Mouse (Mus musculus): Measurements from ENCODE around the gene Sipa1l3. TPM values are rescaled to one million over a fixed set of nuclear protein-coding genes. Genes with fewer than 3 reads are reported as not detected.

Sipa1l3 gene
- polyA plus RNA-seq, 1 experiment from 2014 or later = 26.6 TPM

DNA sequence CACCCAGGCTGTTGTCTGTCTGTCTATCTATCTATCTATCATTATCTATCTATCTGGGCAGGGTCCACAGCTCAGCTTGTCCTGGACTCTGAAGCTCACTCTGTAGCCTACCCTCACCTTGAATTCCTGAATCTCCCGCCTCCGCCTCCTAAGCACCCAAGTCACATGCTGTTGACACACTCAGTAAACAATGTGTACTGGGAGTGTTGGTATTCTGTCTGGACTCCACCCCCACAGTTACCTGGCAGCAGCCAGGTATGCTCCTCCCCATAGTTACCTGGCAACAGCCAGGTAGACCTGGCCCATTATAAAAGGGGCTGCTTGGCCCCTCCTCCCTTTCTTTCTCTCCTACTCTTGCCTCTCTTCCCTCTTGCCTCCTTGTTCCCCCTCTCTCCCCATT is 230.4 kb downstream of the Sipa1l3 start:
- WGBS = 66% methylated on average over 2 of the region's 2 CpGs
- H3K36me3 ChIP-seq = no peaks in the 10 kb centered on the region
- peak; percentile 20; the same call in 1 of the 2 replicates for ATAC-seq
- H3K4me2 ChIP-seq (replicated peaks) = no peak overlapping the region
- H3K4me1 ChIP-seq (replicated peaks) = peaks cover 30% of the 10 kb centered on the region
- H3K9ac ChIP-seq = no peak overlapping the region
- 0 out of 2 replicates have a peak overlapping the region, but pooled peaks have one; percentile 36 for H3K27ac ChIP-seq
- no peak overlapping the region for H3K4me3 ChIP-seq (replicated peaks)
- no peaks in the 10 kb centered on the region for H3K27me3 ChIP-seq (replicated peaks)
- H3K9me3 ChIP-seq = no peaks in the 10 kb centered on the region

DNA sequence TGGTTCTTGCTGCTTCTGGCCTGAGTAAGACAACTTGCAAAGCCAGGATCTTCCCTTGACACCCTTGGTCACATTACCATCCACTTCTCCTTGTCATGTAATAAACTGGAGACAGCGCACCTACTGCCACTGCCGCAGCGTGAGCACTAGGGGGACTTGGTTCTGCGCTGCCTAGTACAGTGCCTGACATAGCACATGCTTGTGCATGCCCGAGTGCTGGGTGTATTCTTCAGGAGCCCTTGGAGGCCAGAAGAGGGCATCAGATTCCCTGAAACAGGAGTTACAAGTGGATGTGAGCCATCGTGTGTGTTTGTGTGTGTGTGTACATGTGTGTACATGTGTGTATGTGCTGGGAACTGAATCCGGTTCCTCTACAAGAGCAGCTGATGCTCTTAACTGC is 231.0 kb downstream of the Sipa1l3 start:
- no peak for ATAC-seq
- no peaks in the 10 kb centered on the region for H3K36me3 ChIP-seq
- H3K4me1 ChIP-seq (replicated peaks) = peaks cover 24% of the 10 kb centered on the region
- no peaks in the 10 kb centered on the region for H3K27me3 ChIP-seq (replicated peaks)
- no peaks in the 10 kb centered on the region for H3K9me3 ChIP-seq
- WGBS = 85% methylated on average over 7 of the region's 7 CpGs
- H3K4me3 ChIP-seq (replicated peaks) = no peak overlapping the region
- no peak overlapping the region for H3K27ac ChIP-seq
- no peak overlapping the region for H3K9ac ChIP-seq
- no peak overlapping the region for H3K4me2 ChIP-seq (replicated peaks)

DNA sequence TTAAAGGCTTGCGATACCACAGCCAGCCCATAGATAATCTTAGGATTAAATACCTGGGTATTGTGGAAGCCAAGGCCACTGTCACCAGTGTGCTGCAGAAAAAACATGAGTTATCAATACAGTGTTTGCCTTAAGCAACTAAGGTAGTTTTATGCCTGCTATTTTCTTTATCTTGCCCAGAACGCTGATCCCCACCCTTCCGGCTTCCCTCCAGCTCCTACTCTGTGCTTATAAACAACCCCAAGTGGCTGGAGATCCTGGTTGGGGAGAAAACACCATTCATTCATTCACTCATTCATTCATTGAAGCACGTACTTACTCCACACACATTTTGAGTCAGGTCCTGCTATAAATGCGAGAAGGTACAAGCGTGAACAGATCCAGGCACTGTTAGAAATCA is 233.9 kb downstream of the Sipa1l3 start:
- Histone ChIP-seq H3K4me2 (replicated peaks) (no peak overlapping the region), H3K4me3 (replicated peaks) (no peak overlapping the region), H3K4me1 (replicated peaks) (peaks cover 14% of the 10 kb centered on the region; the same call in 1 of the 2 replicates), H3K36me3 (no peaks in the 10 kb centered on the region), H3K9me3 (no peaks in the 10 kb centered on the region), H3K27me3 (replicated peaks) (peaks cover 5% of the 10 kb centered on the region), H3K27ac (no peak overlapping the region), H3K9ac (no peak overlapping the region)
- whole genome bisulfite sequencing = 72% methylated on average over 6 of the region's 6 CpGs
- ATAC-seq = no peak

DNA sequence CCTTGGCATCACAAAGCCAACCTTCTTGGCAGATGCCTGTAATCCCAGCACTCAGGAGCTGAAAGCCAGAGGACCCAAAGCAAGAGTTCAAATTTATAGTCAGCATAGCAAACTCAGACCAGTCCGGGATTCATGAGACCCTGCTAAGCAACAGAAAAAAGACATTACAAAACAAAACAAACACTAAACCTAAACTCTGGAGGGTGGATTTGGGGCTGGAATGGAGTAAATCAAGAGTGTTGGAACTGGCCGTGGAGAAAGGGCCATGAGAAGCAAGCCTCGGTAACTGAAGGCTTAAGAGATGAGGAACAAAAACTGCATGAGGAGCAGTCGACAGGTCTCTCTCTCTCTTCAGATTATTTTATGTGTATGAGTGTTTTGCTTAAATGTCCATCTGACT is 234.6 kb downstream of the Sipa1l3 start:
- Histone ChIP-seq H3K9ac (no peak overlapping the region), H3K27ac (no peak overlapping the region), H3K4me2 (replicated peaks) (no peak overlapping the region), H3K36me3 (no peaks in the 10 kb centered on the region), H3K4me1 (replicated peaks) (peaks cover 10% of the 10 kb centered on the region; the same call in 1 of the 2 replicates), H3K9me3 (no peaks in the 10 kb centered on the region), H3K4me3 (replicated peaks) (no peak overlapping the region), H3K27me3 (replicated peaks) (peaks cover 5% of the 10 kb centered on the region)
- 85% methylated on average over 4 of the region's 4 CpGs for WGBS
- no peak for ATAC-seq

DNA sequence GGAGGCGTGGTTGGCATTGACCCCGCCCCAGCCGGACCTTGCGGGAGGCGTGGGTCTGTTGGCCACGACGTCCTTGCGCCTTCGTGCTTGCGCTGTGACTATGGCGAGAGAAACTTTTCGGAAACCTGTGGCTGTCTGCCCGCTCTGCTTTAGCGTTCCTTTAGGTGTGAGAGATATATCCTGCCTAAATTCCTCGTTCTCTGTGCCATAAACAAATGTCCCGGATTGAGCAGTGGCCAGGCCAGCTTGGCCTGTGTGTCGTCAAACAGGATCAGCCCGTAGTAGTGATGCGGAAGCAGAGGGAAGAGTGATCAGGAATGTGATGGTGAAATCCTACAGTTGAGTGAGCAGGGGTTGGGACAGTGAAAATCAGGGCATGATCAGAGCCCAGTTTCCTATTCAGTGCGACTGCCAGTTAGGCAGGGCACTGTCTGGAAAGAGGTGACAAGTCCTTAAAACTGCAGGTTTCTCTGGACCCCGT is 236.3 kb downstream of the Sipa1l3 start:
- H3K4me2 ChIP-seq (replicated peaks) = peak overlapping the region; percentile 95
- peak overlapping the region; percentile 82 for H3K9ac ChIP-seq
- H3K27ac ChIP-seq = 0 out of 2 replicates have a peak overlapping the region, but pooled peaks have one; percentile 6
- H3K27me3 ChIP-seq (replicated peaks) = peaks cover 5% of the 10 kb centered on the region
- no peaks in the 10 kb centered on the region for H3K9me3 ChIP-seq
- WGBS = 8% methylated on average over 21 of the region's 21 CpGs
- peaks cover 10% of the 10 kb centered on the region; the same call in 1 of the 2 replicates for H3K4me1 ChIP-seq (replicated peaks)
- H3K36me3 ChIP-seq = no peaks in the 10 kb centered on the region
- ATAC-seq = peak; percentile 71
- H3K4me3 ChIP-seq (replicated peaks) = peak overlapping the region; percentile 72

DNA sequence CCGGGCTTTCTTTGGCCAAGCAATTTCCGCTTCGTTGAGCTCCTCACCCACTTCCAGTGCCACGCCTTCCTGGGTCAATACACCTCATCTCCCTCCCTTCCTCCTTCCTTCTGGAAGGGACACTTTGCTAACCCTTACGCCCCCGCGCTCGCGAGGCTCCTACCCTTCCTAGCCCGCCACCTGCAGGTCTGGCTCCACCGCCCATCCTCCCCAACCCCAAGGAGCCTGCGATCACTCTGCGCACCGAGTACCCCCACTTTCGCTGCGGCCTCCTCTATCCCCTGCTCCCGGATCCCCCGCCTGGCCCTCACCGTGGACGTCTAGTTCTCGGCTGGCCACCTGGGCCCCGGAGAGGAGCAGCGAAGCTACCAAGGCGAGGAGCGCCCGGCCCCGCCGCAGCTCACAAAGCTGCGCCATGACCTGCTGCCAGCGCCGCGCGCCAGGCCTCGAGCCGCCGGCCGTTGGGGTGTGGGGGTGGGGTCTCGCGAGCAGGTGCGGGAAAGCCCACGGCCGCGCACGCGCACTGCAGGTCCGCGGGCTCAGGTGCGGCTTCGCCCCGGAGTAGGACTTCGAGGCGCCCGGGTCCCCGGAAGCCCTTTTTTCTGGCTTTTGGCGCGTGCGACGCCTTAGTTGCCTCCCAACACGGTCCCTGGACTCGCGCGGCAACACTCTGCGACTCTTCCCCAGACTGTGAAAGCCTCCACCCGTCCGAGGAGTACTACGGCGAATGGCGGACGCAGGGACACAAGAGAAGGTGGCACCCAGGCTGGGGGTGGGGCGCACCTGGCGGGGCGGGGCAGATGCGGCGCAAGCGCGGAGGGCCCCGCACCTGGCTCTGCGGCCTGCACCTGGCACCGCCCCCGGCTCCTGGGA is 237.0 kb downstream of the Sipa1l3 start, which contains the start of gene Spint2:
Gene Spint2, minus strand, starts transcription at position 712 of the 873 bp plus-strand sequence.
- Histone ChIP-seq H3K4me2 (replicated peaks) (peak within 1 kb of the TSS; percentile 95), H3K27me3 (replicated peaks) (peaks cover 5% of the 10 kb centered on the region), H3K4me3 (replicated peaks) (peak within 1 kb of the TSS; percentile 72), H3K9ac (peak within 1 kb of the TSS; percentile 82), H3K27ac (peak within 1 kb of the TSS; percentile 91), H3K36me3 (no peaks in the 10 kb centered on the region), H3K4me1 (replicated peaks) (peaks cover 10% of the 10 kb centered on the region), H3K9me3 (no peaks in the 10 kb centered on the region)
- peak; percentile 93 for ATAC-seq
- under 1% methylated on average over 79 of the region's 80 CpGs for WGBS

DNA sequence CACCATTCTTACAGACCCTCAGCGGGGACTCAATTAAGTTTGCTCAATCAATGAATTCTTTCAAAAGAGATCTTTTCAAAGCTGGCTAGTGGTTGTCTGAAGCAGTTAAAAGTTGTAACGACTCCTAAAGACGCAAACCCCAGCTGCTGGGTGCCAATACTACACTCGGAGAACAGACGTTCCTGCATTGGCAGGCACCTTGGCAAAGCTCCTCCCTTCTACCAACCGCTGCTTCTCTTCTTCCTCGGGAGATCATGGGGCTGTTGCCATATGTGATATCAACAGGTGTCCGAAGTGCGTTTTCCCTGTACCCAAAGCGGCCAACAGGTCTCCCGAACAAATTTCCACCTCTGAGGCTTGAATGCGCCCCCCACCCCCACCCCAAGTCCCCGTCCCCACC is 237.6 kb downstream of the Sipa1l3 start:
- H3K4me2 ChIP-seq (replicated peaks) = peak overlapping the region; percentile 95
- 13% methylated on average over 13 of the region's 13 CpGs for WGBS
- H3K9ac ChIP-seq = peak overlapping the region; percentile 82
- no peaks in the 10 kb centered on the region for H3K9me3 ChIP-seq
- H3K4me3 ChIP-seq (replicated peaks) = peak overlapping the region; percentile 72
- ATAC-seq = no peak
- H3K36me3 ChIP-seq = no peaks in the 10 kb centered on the region
- peak overlapping the region; percentile 91; the same call in 1 of the 2 replicates for H3K27ac ChIP-seq
- H3K27me3 ChIP-seq (replicated peaks) = peaks cover 5% of the 10 kb centered on the region
- H3K4me1 ChIP-seq (replicated peaks) = peaks cover 10% of the 10 kb centered on the region

DNA sequence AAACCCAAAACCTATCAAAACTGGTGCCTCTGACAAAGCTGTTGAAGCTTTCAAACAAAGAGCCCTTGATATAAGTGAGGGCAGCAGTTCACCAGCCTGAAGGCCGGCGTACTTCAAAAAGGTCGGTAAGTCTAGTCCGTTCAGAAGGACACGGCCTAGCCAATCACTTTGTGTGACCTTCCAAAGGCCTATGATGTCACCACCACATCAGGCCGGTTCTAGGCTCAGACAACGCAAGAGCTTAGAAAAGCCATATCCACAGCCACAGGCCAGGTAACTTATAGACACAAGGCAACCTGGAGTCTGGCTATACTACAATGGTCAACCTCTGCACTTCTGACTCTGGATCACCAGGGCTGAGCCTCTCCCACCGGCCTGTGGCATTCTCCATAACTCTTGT is 238.5 kb downstream of the Sipa1l3 start:
- ATAC-seq = peak; percentile 13; the same call in 1 of the 2 replicates
- Histone ChIP-seq H3K4me1 (replicated peaks) (peaks cover 10% of the 10 kb centered on the region), H3K4me2 (replicated peaks) (peak overlapping the region; percentile 95), H3K4me3 (replicated peaks) (peak overlapping the region; percentile 72), H3K36me3 (no peaks in the 10 kb centered on the region), H3K9ac (peak overlapping the region; percentile 82; the same call in 1 of the 2 replicates), H3K27me3 (replicated peaks) (peaks cover 5% of the 10 kb centered on the region), H3K9me3 (no peaks in the 10 kb centered on the region), H3K27ac (peak overlapping the region; percentile 42; the same call in 1 of the 2 replicates)
- WGBS = 27% methylated on average over 8 of the region's 8 CpGs

DNA sequence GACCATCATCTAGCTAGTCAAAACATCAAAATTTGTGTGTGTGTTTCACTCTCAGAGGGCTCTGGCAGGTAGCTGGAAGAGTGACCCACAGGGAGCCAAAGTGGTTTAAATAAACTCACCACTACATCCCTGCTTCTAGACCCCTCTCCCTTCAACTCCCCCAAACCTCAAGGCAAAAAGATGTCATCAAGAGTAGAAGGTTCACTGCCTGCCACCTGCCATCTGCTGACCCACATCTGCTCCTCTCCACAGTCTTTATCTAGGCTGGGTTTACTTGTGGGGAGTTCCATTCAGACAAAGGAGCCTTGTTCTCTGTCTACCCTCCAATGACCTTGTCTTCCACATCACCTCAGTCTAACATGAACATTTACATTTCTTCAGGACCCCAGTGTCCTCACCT is 239.2 kb downstream of the Sipa1l3 start:
- no peak for ATAC-seq
- Histone ChIP-seq H3K4me3 (replicated peaks) (0 out of 2 replicates have a peak overlapping the region, but pooled peaks have one; percentile 72), H3K4me1 (replicated peaks) (peaks cover 10% of the 10 kb centered on the region), H3K27ac (no peak overlapping the region), H3K9ac (no peak overlapping the region), H3K36me3 (no peaks in the 10 kb centered on the region), H3K27me3 (replicated peaks) (peaks cover 5% of the 10 kb centered on the region), H3K4me2 (replicated peaks) (peak overlapping the region; percentile 95), H3K9me3 (no peaks in the 10 kb centered on the region)

DNA sequence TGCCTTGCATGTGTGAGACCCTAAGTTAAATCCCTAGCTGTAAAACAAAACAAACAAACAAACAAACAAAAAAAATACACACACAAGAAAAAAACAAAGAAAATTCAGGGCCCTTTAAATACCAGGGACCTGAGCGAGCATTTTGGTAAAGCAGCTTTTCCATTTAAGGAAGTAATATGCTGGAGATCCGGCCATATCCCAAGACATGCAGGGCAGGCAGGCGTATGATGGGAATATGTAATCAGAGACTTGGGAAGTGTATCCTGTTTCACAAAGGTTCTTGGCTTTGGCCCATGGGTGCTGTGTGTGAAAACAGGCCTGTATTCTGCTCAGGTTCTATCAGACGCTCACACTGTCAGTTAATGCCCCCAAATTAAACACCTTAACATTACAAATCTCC is 240.9 kb downstream of the Sipa1l3 start:
- 70% methylated on average over 4 of the region's 4 CpGs for WGBS
- Histone ChIP-seq H3K4me2 (replicated peaks) (no peak overlapping the region; the same call in 1 of the 2 replicates), H3K9ac (no peak overlapping the region), H3K27me3 (replicated peaks) (peaks cover 5% of the 10 kb centered on the region), H3K4me3 (replicated peaks) (no peak overlapping the region), H3K27ac (no peak overlapping the region), H3K9me3 (no peaks in the 10 kb centered on the region), H3K36me3 (no peaks in the 10 kb centered on the region), H3K4me1 (replicated peaks) (peaks cover 18% of the 10 kb centered on the region)
- ATAC-seq = no peak

DNA sequence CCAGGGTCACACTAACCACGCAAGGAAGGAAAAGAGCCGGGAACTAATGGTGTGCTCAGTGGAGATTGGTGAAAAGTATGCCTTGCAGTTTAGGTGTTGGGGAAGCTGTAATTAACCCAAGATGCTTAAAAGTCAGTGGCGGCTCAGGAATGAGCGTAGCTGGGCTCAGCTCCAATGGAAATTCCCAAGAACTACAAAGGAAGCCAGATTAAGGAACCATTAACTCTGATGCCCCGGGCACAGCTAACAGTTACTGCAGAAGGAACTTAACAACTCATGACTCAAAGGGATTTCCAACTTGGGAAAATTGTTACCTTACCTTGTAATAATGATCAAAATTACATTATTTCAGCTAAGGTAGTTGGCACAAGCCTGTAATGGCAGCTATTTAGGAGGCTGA is 241.7 kb downstream of the Sipa1l3 start:
- Histone ChIP-seq H3K9me3 (no peaks in the 10 kb centered on the region), H3K27ac (no peak overlapping the region), H3K4me2 (replicated peaks) (no peak overlapping the region), H3K27me3 (replicated peaks) (peaks cover 3% of the 10 kb centered on the region), H3K36me3 (no peaks in the 10 kb centered on the region), H3K9ac (no peak overlapping the region), H3K4me3 (replicated peaks) (no peak overlapping the region), H3K4me1 (replicated peaks) (peaks cover 19% of the 10 kb centered on the region)
- no peak for ATAC-seq
- WGBS = 82% methylated on average over 5 of the region's 5 CpGs

DNA sequence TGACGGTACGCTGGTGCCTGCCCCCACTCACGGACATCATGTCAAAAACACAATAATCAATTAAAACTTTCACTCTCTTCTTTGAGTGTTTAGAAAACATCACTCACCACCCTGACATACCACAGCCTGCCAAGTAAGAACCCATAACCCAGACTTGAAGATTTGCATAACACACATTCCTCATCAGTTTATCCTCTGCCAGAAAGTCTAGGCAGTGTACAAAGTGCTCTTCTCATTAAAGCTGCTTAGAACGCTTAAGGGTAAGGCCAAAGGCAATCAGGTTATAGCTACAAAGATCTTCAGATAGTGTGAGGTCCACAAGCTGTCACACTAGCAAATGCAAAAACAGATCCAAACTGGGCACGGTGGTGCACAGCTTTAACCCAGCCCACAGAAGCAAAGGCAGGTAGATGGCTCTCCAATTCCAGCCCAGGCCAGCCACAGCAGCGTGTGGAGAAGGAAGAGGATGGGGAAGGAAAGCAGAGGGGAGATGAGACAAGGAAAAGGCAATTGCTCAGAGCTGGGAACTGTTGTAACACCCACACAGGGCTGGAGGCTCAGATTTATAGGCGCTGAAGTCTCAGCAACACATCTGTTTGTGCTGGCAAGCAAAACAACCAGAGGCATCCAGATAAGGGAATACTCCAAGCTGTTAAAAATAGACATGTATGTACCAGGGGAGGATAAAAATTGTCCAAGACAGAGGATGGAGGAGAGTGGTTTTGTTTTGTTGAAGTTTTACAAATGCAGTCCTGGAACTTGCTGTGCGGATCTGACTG is 246.6 kb downstream of the Sipa1l3 start:
- Histone ChIP-seq H3K27ac (peak overlapping the region; percentile 44; the same call in 1 of the 2 replicates), H3K4me1 (replicated peaks) (peaks cover 25% of the 10 kb centered on the region), H3K4me2 (replicated peaks) (0 out of 2 replicates have a peak overlapping the region, but pooled peaks have one; percentile 6), H3K9ac (no peak overlapping the region), H3K4me3 (replicated peaks) (no peak overlapping the region), H3K36me3 (no peaks in the 10 kb centered on the region), H3K9me3 (no peaks in the 10 kb centered on the region), H3K27me3 (replicated peaks) (no peaks in the 10 kb centered on the region)
- 0 out of 2 replicates have a peak, but pooled peaks have one; percentile 13 for ATAC-seq
- WGBS = 56% methylated on average over 8 of the region's 8 CpGs

Data from intestine, embryonic 15.5 days (tissue).